Comparison of ENCODE assay signal across 21 mouse cellular contexts in the genomic region with DNA sequence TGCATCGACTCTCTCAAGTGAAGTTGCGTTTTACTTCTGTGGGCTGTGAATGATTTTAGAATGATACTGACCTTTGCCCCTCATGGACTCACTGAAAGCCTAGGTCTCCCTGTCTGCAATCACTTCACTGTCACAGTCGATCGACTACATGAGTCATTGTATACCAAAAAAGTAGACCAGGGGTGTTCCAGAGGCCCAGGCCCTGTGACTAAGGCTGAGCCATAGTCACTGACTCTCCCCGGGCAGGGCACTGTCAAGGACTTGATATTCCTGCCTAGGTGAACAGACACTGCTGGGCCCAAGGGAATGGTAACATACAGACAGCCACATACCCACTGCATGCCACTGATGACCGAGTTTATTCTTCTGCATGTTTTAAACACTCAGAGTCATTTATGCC.
DNase-seq lines count a peak whose midpoint lies in the region; ATAC-seq and TF ChIP-seq lines count a peak whose summit lies in the region.
"Had no signal": no experiment of that assay in that cellular context is flagged by ENCODE, and none has a peak within 500 bp of the region (broad histone marks: within the 10 kb centered on the region; RNA-seq: fewer than 3 reads in every experiment).

No protein-coding gene starts in this region.

- H3K27ac ChIP-seq in kidney, postnatal 0 days = no peak overlapping the region
- H3K27ac ChIP-seq in CH12.LX (ENCODE audit: insufficient read depth, low read depth) = no peak overlapping the region
- H3K27ac ChIP-seq in forebrain, embryonic 13.5 days = no peak overlapping the region
- H3K27ac ChIP-seq: forebrain, embryonic 15.5 days; heart, adult 2 months; limb, embryonic 15.5 days; midbrain, embryonic 13.5 days had no signal

- H3K36me3 ChIP-seq in kidney, postnatal 0 days (ENCODE audit: insufficient read depth, low read length) = no peaks in the 10 kb centered on the region
- no peaks in the 10 kb centered on the region for H3K36me3 ChIP-seq in CH12.LX (replicated peaks in 1 of 2; ENCODE audit: control insufficient read depth in 1 of 2, insufficient read depth in 1 of 2, low read length in 1 of 2)
- H3K36me3 ChIP-seq in forebrain, embryonic 13.5 days (ENCODE audit: poor library complexity, severe bottlenecking) = no peaks in the 10 kb centered on the region
- H3K36me3 ChIP-seq: forebrain, embryonic 15.5 days; limb, embryonic 15.5 days; midbrain, embryonic 13.5 days; neural tube, embryonic 13.5 days had no signal

- no peaks in the 10 kb centered on the region for H3K27me3 ChIP-seq in kidney, postnatal 0 days (ENCODE audit: insufficient read depth, low read length)
- H3K27me3 ChIP-seq in CH12.LX (replicated peaks) = no peaks in the 10 kb centered on the region
- H3K27me3 ChIP-seq in forebrain, embryonic 13.5 days = no peaks in the 10 kb centered on the region
- H3K27me3 ChIP-seq: forebrain, embryonic 15.5 days; limb, embryonic 15.5 days; midbrain, embryonic 13.5 days; neural tube, embryonic 13.5 days had no signal

- no peak overlapping the region for H3K9ac ChIP-seq in kidney, postnatal 0 days (ENCODE audit: low read depth, low read length)
- H3K9ac ChIP-seq in CH12.LX (ENCODE audit: insufficient read depth, low read depth) = no peak overlapping the region
- H3K9ac ChIP-seq in forebrain, embryonic 13.5 days = no peak overlapping the region
- H3K9ac ChIP-seq: forebrain, embryonic 15.5 days; limb, embryonic 15.5 days; midbrain, embryonic 13.5 days; neural tube, embryonic 13.5 days had no signal

- no peak for TF ChIP-seq RAD21 in CH12.LX (IDR thresholded peaks at IDR 0.05; ENCODE audit: low read depth, low read length)

- no peak for TF ChIP-seq EP300 in CH12.LX (IDR thresholded peaks at IDR 0.05; ENCODE audit: low read length)

- 0 out of 2 replicates have a peak, but pooled peaks cover 3% of the 10 kb centered on the region for H3K4me1 ChIP-seq in kidney, postnatal 0 days (replicated peaks; ENCODE audit: insufficient read depth, low read length)
- peaks cover 0 to 34% of the 10 kb centered on the region in 2 experiments; a peak in 2 of 4 replicates for H3K4me1 ChIP-seq in CH12.LX (ENCODE audit: control insufficient read depth in 1 of 2, insufficient read depth in 2 of 2)
- H3K4me1 ChIP-seq in forebrain, embryonic 13.5 days = peaks cover 11% of the 10 kb centered on the region
- H3K4me1 ChIP-seq: limb, embryonic 15.5 days had no signal

- TF ChIP-seq POLR2A in CH12.LX (IDR thresholded peaks at IDR 0.05; ENCODE audit: low read depth, low read length) = no peak

- in situ Hi-C loops in CH12.LX (cut with MboI; ENCODE audit: low pct_ligation_motif_present, low pct_unique_long_range_greater_than_20kb, low sequenced_read_pairs) = no loop called here

- no peak overlapping the region for H3K4me3 ChIP-seq in kidney, postnatal 0 days (replicated peaks; ENCODE audit: low read depth, low read length)
- H3K4me3 ChIP-seq in CH12.LX (replicated peaks in 1 of 3; ENCODE audit: low read depth in 2 of 3, low read length in 2 of 3, poor library complexity in 1 of 3) = no peak overlapping the region
- no peak overlapping the region for H3K4me3 ChIP-seq in forebrain, embryonic 13.5 days
- H3K4me3 ChIP-seq: forebrain, embryonic 15.5 days; heart, adult 2 months; limb, embryonic 15.5 days; midbrain, embryonic 13.5 days; neural tube, embryonic 13.5 days had no signal

- WGBS in kidney, postnatal 0 days = 48% methylated on average over 6 of the region's 6 CpGs
- 90% methylated on average over 6 of the region's 6 CpGs for WGBS in forebrain, embryonic 13.5 days

- TF ChIP-seq CTCF in kidney, postnatal 0 days (IDR thresholded peaks at IDR 0.05; ENCODE audit: low read depth) = no peak
- TF ChIP-seq CTCF in CH12.LX (conservative IDR thresholded peaks at IDR 0.05 in 1 of 2, IDR thresholded peaks at IDR 0.05 in 1 of 2; ENCODE audit: low read depth in 2 of 2, low read length in 2 of 2) = no peak

- no peaks in the 10 kb centered on the region for H3K9me3 ChIP-seq in kidney, postnatal 0 days (replicated peaks; ENCODE audit: low read length)
- peaks cover under 1% of the 10 kb centered on the region for H3K9me3 ChIP-seq in CH12.LX (replicated peaks; ENCODE audit: low read length)
- no peaks in the 10 kb centered on the region for H3K9me3 ChIP-seq in forebrain, embryonic 13.5 days (replicated peaks)
- H3K9me3 ChIP-seq: forebrain, embryonic 15.5 days; limb, embryonic 15.5 days; midbrain, embryonic 13.5 days; neural tube, embryonic 13.5 days had no signal

- no peak overlapping the region for H3K4me2 ChIP-seq in kidney, postnatal 0 days (ENCODE audit: low read length)
- H3K4me2 ChIP-seq in CH12.LX (ENCODE audit: insufficient read depth, low read depth, poor library complexity, severe bottlenecking) = no peak overlapping the region
- H3K4me2 ChIP-seq in forebrain, embryonic 13.5 days = no peak overlapping the region
- H3K4me2 ChIP-seq: forebrain, embryonic 15.5 days; limb, embryonic 15.5 days; midbrain, embryonic 13.5 days; neural tube, embryonic 13.5 days had no signal

- ATAC-seq in kidney, postnatal 0 days (replicated peaks; ENCODE audit: low FRiP score, low read depth) = peak; percentile 82
- no peak for ATAC-seq in forebrain, embryonic 13.5 days
- ATAC-seq: forebrain, embryonic 15.5 days; hindbrain, embryonic 16.5 days; intestine, postnatal 0 days; midbrain, embryonic 13.5 days had no signal

- no peaks in the 10 kb centered on the region for H3K79me2 ChIP-seq in CH12.LX (replicated peaks; ENCODE audit: control insufficient read depth, extremely low read depth, insufficient read depth, poor library complexity, severe bottlenecking)

- dilution Hi-C loops in CH12.LX (cut with MboI; ENCODE audit: extremely low pct_ligation_motif_present, extremely low pct_unique_long_range_greater_than_20kb, low sequenced_read_pairs) = no loop called here

- DNase-seq in adrenal gland, adult (ENCODE audit: inconsistent age in 2 of 2, low spot score in 1 of 2) = peak; percentile 62 to 73
- no peak for DNase-seq in adrenal gland, postnatal 4 days (ENCODE audit: low spot score in 2 of 2)
- peak; percentile 38 for DNase-seq in kidney, postnatal 0 days (ENCODE audit: low spot score)
- DNase-seq in kidney, adult 18-20 months = no peak
- peak; percentile 48 for DNase-seq in CH12.LX (ENCODE audit: extremely low read depth)
- peak; percentile 49 for DNase-seq in adrenal gland, postnatal 25 days
- no peak for DNase-seq in spleen, postnatal 10 days (ENCODE audit: low spot score in 2 of 2)
- DNase-seq: B cell, adult 2 months; cerebellum, adult 8-10 months; gastrocnemius, postnatal 14 days; heart, adult 2 months; heart, postnatal 4 days; lung, postnatal 10 days; thymus, postnatal 4 days had no signal

TF ChIP-seq in CH12.LX, 34 proteins besides CTCF, POLR2A, EP300 and RAD21:
- TF ChIP-seq JUND (conservative IDR thresholded peaks at IDR 0.05; ENCODE audit: low read depth, low read length) (no peak), MEF2A (IDR thresholded peaks at IDR 0.05; ENCODE audit: borderline replicate concordance, low read depth, low read length) (0 out of 2 replicates have a peak, but pooled peaks have one; percentile 13), CHD1 (IDR thresholded peaks at IDR 0.05; ENCODE audit: low read depth, low read length) (no peak), ELF1 (IDR thresholded peaks at IDR 0.05; ENCODE audit: low read depth, low read length) (no peak)

Comparison
In these comparisons a context has a peak if more than half of its experiments do, and no peak if none do; other contexts are left out.
1. DNase-seq: peak in adrenal gland, adult (2 of 2), kidney, postnatal 0 days (single experiment), CH12.LX (single experiment) and adrenal gland, postnatal 25 days (single experiment); none in adrenal gland, postnatal 4 days (0 of 2), kidney, adult 18-20 months (single experiment) and spleen, postnatal 10 days (0 of 2).